Mouse (Mus musculus): Measurements from ENCODE around the gene Hnrnpf.

DNA sequence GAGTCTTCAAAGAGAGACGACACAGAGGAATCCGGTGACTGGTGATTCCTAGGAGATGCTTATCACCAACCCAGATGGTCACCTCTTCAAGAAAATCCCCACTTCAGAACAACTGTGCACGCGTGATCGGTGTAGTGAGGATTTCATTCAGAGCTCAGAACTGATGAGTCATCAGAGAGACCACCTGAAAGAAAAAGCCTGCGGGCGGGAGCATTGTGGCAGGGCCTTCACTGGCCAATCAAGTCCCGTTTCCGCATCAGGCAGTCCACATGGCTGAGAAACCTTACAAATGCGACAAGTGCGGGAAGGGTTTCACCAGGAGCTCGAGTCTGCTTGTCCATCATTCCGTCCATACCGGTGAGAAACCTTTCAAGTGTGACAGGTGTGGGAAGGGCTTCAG, 29.1 kb upstream of the Hnrnpf start:
- no peak for TF ChIP-seq CTCF (IDR thresholded peaks at IDR 0.05; ENCODE audit: insufficient read depth, low read depth, low read length)
- TF ChIP-seq POLR2A (IDR thresholded peaks at IDR 0.05; ENCODE audit: insufficient read depth, low read depth, low read length) = no peak

Measured in olfactory bulb, adult 2 months (tissue).